Mouse (Mus musculus): ENCODE results near the gene Clmn. TPM values are rescaled to one million over a fixed set of nuclear protein-coding genes. Genes with fewer than 3 reads are reported as not detected.

Clmn gene
- polyA plus RNA-seq, 1 experiment from 2014 or later, result 0.99 TPM

DNA sequence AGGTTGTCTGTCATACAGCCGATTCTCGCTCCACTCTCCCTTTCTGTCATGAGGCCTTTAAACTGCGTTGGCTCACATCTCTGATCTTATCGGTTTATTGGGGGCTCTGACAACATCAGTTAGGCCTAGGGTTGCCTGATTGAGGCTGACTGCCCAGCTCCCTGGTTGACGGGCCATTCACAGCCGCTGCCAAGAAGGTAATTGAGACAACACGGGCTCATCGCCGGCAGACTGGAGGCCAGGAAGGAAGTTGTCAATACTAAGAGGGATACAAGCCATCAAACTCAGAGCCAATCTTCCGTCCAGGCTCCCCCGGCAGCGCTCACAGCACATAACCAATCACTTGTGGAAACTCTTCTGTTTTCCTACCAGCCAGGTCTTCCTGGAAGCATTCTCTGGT, 71.4 kb downstream of the Clmn start:
- Histone ChIP-seq H3K4me1 (ENCODE audit: control insufficient read depth, insufficient read depth, low read length) (no peaks in the 10 kb centered on the region), H3K4me3 (replicated peaks; ENCODE audit: low read depth, low read length) (no peak overlapping the region), H3K36me3 (ENCODE audit: control insufficient read depth, insufficient read depth, low read length) (peaks cover under 1% of the 10 kb centered on the region; the same call in 1 of the 2 replicates), H3K27me3 (ENCODE audit: control insufficient read depth, insufficient read depth, low read length) (no peaks in the 10 kb centered on the region), H3K4me2 (ENCODE audit: low read length) (no peak overlapping the region), H3K9me3 (ENCODE audit: control insufficient read depth, low read length) (peaks cover 4% of the 10 kb centered on the region; the same call in 1 of the 2 replicates), H3K27ac (replicated peaks; ENCODE audit: low read depth, low read length) (no peak overlapping the region), H3K9ac (replicated peaks; ENCODE audit: low read length) (no peak overlapping the region)
- ATAC-seq (ENCODE audit: low FRiP score, low TSS enrichment), result no peak
- no peak for DNase-seq
- 65% methylated on average over 12 of the region's 12 CpGs for WGBS

GRCm38 (mm10) chr12:104777603-104778002, 87.3 kb downstream of the Clmn start:
- Histone ChIP-seq H3K36me3 (ENCODE audit: control insufficient read depth, insufficient read depth, low read length) (no peaks in the 10 kb centered on the region; the same call in 1 of the 2 replicates), H3K4me2 (ENCODE audit: low read length) (no peak overlapping the region), H3K27ac (replicated peaks; ENCODE audit: low read depth, low read length) (no peak overlapping the region), H3K4me1 (ENCODE audit: control insufficient read depth, insufficient read depth, low read length) (no peaks in the 10 kb centered on the region), H3K9ac (replicated peaks; ENCODE audit: low read length) (no peak overlapping the region), H3K27me3 (ENCODE audit: control insufficient read depth, insufficient read depth, low read length) (no peaks in the 10 kb centered on the region), H3K9me3 (ENCODE audit: control insufficient read depth, low read length) (no peaks in the 10 kb centered on the region), H3K4me3 (replicated peaks; ENCODE audit: low read depth, low read length) (no peak overlapping the region)
- 91% methylated on average over 1 of the region's 1 CpGs for WGBS
- ATAC-seq (ENCODE audit: low FRiP score, low TSS enrichment) (no peak), DNase-seq (no peak)

- H3K4me2 ChIP-seq (ENCODE audit: low read length), result no peak overlapping the region
- H3K9ac ChIP-seq (replicated peaks; ENCODE audit: low read length), result no peak overlapping the region
- no peaks in the 10 kb centered on the region for H3K27me3 ChIP-seq (ENCODE audit: control insufficient read depth, insufficient read depth, low read length)
- no peak overlapping the region for H3K27ac ChIP-seq (replicated peaks; ENCODE audit: low read depth, low read length)
- H3K36me3 ChIP-seq (ENCODE audit: control insufficient read depth, insufficient read depth, low read length), result no peaks in the 10 kb centered on the region; the same call in 1 of the 2 replicates
- H3K4me1 ChIP-seq (ENCODE audit: control insufficient read depth, insufficient read depth, low read length), result no peaks in the 10 kb centered on the region
- no peaks in the 10 kb centered on the region for H3K9me3 ChIP-seq (ENCODE audit: control insufficient read depth, low read length)
- WGBS, result 81% methylated on average over 2 of the region's 2 CpGs
- no peak overlapping the region for H3K4me3 ChIP-seq (replicated peaks; ENCODE audit: low read depth, low read length)
- DNase-seq (peak; percentile 33), ATAC-seq (ENCODE audit: low FRiP score, low TSS enrichment) (no peak)
Measured at GRCm38 (mm10) chr12:104771941-104772340, 92.9 kb downstream of the Clmn start.

- H3K27me3 ChIP-seq (ENCODE audit: control insufficient read depth, insufficient read depth, low read length), result no peaks in the 10 kb centered on the region
- no peaks in the 10 kb centered on the region for H3K36me3 ChIP-seq (ENCODE audit: control insufficient read depth, insufficient read depth, low read length)
- no peak overlapping the region for H3K9ac ChIP-seq (replicated peaks; ENCODE audit: low read length)
- DNase-seq, result peak; percentile 21
- no peak for ATAC-seq (ENCODE audit: low FRiP score, low TSS enrichment)
- H3K4me2 ChIP-seq (ENCODE audit: low read length), result no peak overlapping the region
- H3K4me3 ChIP-seq (replicated peaks; ENCODE audit: low read depth, low read length), result no peak overlapping the region
- no peaks in the 10 kb centered on the region for H3K9me3 ChIP-seq (ENCODE audit: control insufficient read depth, low read length)
- WGBS, result 68% methylated on average over 10 of the region's 10 CpGs
- no peak overlapping the region for H3K27ac ChIP-seq (replicated peaks; ENCODE audit: low read depth, low read length)
- no peaks in the 10 kb centered on the region for H3K4me1 ChIP-seq (ENCODE audit: control insufficient read depth, insufficient read depth, low read length)
Measured at GRCm38 (mm10) chr12:104769201-104769785, 95.6 kb downstream of the Clmn start.

DNA sequence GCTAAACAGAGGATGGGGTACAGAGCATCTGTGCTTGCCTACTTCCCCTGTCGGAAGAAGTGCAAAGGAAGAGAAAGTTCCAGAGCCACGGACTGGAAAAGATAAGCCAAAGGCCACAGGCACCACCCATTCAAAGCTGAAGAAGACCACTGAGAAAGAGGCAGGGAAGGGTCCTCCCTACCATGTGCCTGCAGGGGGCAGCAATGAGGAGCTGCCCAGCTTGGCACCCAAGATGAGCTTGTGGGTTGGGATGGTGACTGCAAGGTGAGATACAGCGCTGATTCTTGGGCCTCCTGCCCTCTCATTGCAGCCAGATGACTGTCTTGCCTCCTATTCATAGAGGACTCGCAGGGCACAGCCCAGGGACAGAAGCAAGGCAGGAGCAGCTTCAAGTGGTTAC, 97.7 kb downstream of the Clmn start:
- WGBS, result 86% methylated on average over 4 of the region's 4 CpGs
- Histone ChIP-seq H3K9ac (replicated peaks; ENCODE audit: low read length) (no peak overlapping the region), H3K27ac (replicated peaks; ENCODE audit: low read depth, low read length) (no peak overlapping the region), H3K4me3 (replicated peaks; ENCODE audit: low read depth, low read length) (no peak overlapping the region), H3K36me3 (ENCODE audit: control insufficient read depth, insufficient read depth, low read length) (no peaks in the 10 kb centered on the region), H3K4me2 (ENCODE audit: low read length) (no peak overlapping the region), H3K4me1 (ENCODE audit: control insufficient read depth, insufficient read depth, low read length) (0 out of 2 replicates have a peak, but pooled peaks cover 3% of the 10 kb centered on the region), H3K27me3 (ENCODE audit: control insufficient read depth, insufficient read depth, low read length) (no peaks in the 10 kb centered on the region), H3K9me3 (ENCODE audit: control insufficient read depth, low read length) (no peaks in the 10 kb centered on the region)
- DNase-seq (no peak), ATAC-seq (ENCODE audit: low FRiP score, low TSS enrichment) (no peak)

- Histone ChIP-seq H3K27ac (replicated peaks; ENCODE audit: low read depth, low read length) (no peak overlapping the region), H3K9me3 (ENCODE audit: control insufficient read depth, low read length) (no peaks in the 10 kb centered on the region), H3K9ac (replicated peaks; ENCODE audit: low read length) (no peak overlapping the region), H3K4me1 (ENCODE audit: control insufficient read depth, insufficient read depth, low read length) (0 out of 2 replicates have a peak, but pooled peaks cover 3% of the 10 kb centered on the region), H3K36me3 (ENCODE audit: control insufficient read depth, insufficient read depth, low read length) (no peaks in the 10 kb centered on the region), H3K27me3 (ENCODE audit: control insufficient read depth, insufficient read depth, low read length) (no peaks in the 10 kb centered on the region), H3K4me3 (replicated peaks; ENCODE audit: low read depth, low read length) (no peak overlapping the region), H3K4me2 (ENCODE audit: low read length) (no peak overlapping the region)
- ATAC-seq (ENCODE audit: low FRiP score, low TSS enrichment) (no peak), DNase-seq (no peak)
- WGBS, result 90% methylated on average over 7 of the region's 7 CpGs
Measured at GRCm38 (mm10) chr12:104765761-104766160, 99.1 kb downstream of the Clmn start.

- H3K9me3 ChIP-seq (ENCODE audit: control insufficient read depth, low read length), result no peaks in the 10 kb centered on the region
- no peaks in the 10 kb centered on the region for H3K27me3 ChIP-seq (ENCODE audit: control insufficient read depth, insufficient read depth, low read length)
- H3K4me1 ChIP-seq (ENCODE audit: control insufficient read depth, insufficient read depth, low read length), result 0 out of 2 replicates have a peak, but pooled peaks cover 3% of the 10 kb centered on the region
- H3K4me2 ChIP-seq (ENCODE audit: low read length), result no peak overlapping the region
- DNase-seq (no peak), ATAC-seq (ENCODE audit: low FRiP score, low TSS enrichment) (no peak)
- H3K36me3 ChIP-seq (ENCODE audit: control insufficient read depth, insufficient read depth, low read length), result no peaks in the 10 kb centered on the region
- H3K9ac ChIP-seq (replicated peaks; ENCODE audit: low read length), result no peak overlapping the region
- H3K27ac ChIP-seq (replicated peaks; ENCODE audit: low read depth, low read length), result no peak overlapping the region
- WGBS, result 94% methylated on average over 5 of the region's 5 CpGs
- no peak overlapping the region for H3K4me3 ChIP-seq (replicated peaks; ENCODE audit: low read depth, low read length)
Measured at GRCm38 (mm10) chr12:104765116-104765515, 99.8 kb downstream of the Clmn start.

DNA sequence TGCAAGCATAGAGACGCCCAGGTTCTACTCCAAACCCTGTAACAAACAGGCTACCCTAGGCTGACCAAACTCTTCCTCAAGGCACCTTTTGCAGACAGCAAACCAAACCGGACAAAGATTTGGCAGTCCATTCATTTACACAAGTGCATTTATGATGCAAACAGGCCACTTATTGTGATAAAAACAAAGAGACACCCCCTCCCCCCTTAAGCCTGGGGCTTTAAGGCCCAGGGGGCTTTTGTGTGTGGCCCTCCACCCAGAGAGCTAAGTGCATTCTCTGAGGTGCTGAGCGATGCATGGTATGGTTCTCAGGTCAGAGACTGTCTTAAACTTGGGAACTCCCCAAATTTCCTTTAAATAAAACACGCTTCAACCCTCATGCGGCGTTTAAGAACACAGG, 101.0 kb downstream of the Clmn start:
- DNase-seq (no peak), ATAC-seq (ENCODE audit: low FRiP score, low TSS enrichment) (no peak)
- Histone ChIP-seq H3K9me3 (ENCODE audit: control insufficient read depth, low read length) (no peaks in the 10 kb centered on the region), H3K9ac (replicated peaks; ENCODE audit: low read length) (no peak overlapping the region), H3K36me3 (ENCODE audit: control insufficient read depth, insufficient read depth, low read length) (no peaks in the 10 kb centered on the region), H3K27ac (replicated peaks; ENCODE audit: low read depth, low read length) (no peak overlapping the region), H3K4me1 (ENCODE audit: control insufficient read depth, insufficient read depth, low read length) (0 out of 2 replicates have a peak, but pooled peaks cover 3% of the 10 kb centered on the region), H3K4me2 (ENCODE audit: low read length) (no peak overlapping the region), H3K27me3 (ENCODE audit: control insufficient read depth, insufficient read depth, low read length) (no peaks in the 10 kb centered on the region), H3K4me3 (replicated peaks; ENCODE audit: low read depth, low read length) (no peak overlapping the region)
- WGBS, result 25% methylated on average over 6 of the region's 6 CpGs

GRCm38 (mm10) chr12:104761411-104761810, 103.5 kb downstream of the Clmn start:
- Histone ChIP-seq H3K9me3 (ENCODE audit: control insufficient read depth, low read length) (no peaks in the 10 kb centered on the region), H3K27me3 (ENCODE audit: control insufficient read depth, insufficient read depth, low read length) (no peaks in the 10 kb centered on the region), H3K36me3 (ENCODE audit: control insufficient read depth, insufficient read depth, low read length) (no peaks in the 10 kb centered on the region), H3K4me3 (replicated peaks; ENCODE audit: low read depth, low read length) (no peak overlapping the region), H3K27ac (replicated peaks; ENCODE audit: low read depth, low read length) (no peak overlapping the region), H3K9ac (replicated peaks; ENCODE audit: low read length) (no peak overlapping the region), H3K4me2 (ENCODE audit: low read length) (no peak overlapping the region), H3K4me1 (ENCODE audit: control insufficient read depth, insufficient read depth, low read length) (0 out of 2 replicates have a peak, but pooled peaks cover 3% of the 10 kb centered on the region)
- 83% methylated on average over 8 of the region's 8 CpGs for WGBS
- DNase-seq, result no peak
- ATAC-seq (ENCODE audit: low FRiP score, low TSS enrichment), result no peak

Measured in midbrain, embryonic 14.5 days (tissue).